Mouse (Mus musculus): ENCODE measurements around the gene Wls.

The Wls gene

DNA sequence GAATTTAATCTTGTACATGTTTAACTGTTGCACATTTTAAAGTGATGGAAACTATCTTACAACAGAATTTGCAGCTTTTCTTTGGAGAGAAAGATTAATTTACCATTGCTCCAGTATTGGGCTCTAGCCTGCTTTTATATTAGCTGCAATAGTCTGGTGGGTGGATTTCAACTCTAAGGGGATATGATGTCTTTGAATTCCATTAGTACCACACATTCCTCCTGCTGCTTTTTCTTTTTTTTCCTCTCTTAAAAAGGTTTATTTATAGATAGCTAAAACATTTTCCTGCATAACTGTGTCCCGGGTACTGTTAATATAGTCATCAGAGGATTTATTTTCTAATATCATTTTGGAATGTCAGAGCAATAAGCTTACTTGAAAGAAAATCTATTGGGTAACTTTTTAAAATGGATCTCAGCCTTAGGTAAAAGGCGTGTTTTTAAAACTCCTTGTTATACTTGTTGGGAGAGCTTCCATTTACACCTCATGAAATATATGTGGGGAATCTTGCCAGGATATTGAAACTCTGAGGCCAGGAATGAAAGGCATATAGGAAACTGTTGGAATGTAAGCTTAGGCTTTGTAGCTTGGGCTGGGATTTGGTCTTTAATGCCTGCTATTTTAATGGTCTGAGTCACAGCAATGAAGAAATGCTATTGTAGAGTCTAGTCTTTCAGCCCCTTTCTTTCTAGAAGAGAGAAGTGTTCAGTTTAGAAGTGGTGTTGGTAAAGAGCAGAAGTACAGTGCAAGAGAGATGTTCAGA is 78.0 kb downstream of the Wls start:
- no peak for DNase-seq (ENCODE audit: low read depth, low spot score)
